ENCODE assay signal across 13 mouse cellular contexts in genomic region chr3:146196780-146197743, GRCm38 (mm10). TPM values are rescaled to one million over a fixed set of nuclear protein-coding genes. Genes with fewer than 3 reads are reported as not detected.
DNase-seq lines count a peak whose midpoint lies in the region; ATAC-seq lines count a peak whose summit lies in the region.
"Had no signal": no experiment of that assay in that cellular context is flagged by ENCODE, and none has a peak within 500 bp of the region (broad histone marks: within the 10 kb centered on the region; RNA-seq: fewer than 3 reads in every experiment).

No protein-coding gene starts in this region.

- 67% methylated on average over 17 of the region's 17 CpGs for WGBS in heart, embryonic 10.5 days
- WGBS in heart, embryonic 11.5 days (ENCODE audit: insufficient replicate concordance): 70% methylated on average over 17 of the region's 17 CpGs
- WGBS in intestine, embryonic 14.5 days: 74% methylated on average over 17 of the region's 17 CpGs
- WGBS in liver, embryonic 16.5 days (ENCODE audit: insufficient replicate concordance): 65% methylated on average over 17 of the region's 17 CpGs
- 82% methylated on average over 17 of the region's 17 CpGs for WGBS in limb, embryonic 10.5 days

- no peak for DNase-seq in heart, embryonic 10.5 days (ENCODE audit: low spot score)
- no peak for DNase-seq in heart, adult 8-10 months (ENCODE audit: low spot score)
- no peak for DNase-seq in intestine, embryonic 14.5 days (ENCODE audit: low spot score)
- no peak for DNase-seq in limb, embryonic 10.5 days (ENCODE audit: low spot score)
- no peak for DNase-seq in T-cell, adult 2 months (ENCODE audit: low spot score)
- no peak for DNase-seq in gastrocnemius, postnatal 36 days
- DNase-seq: adrenal gland, postnatal 14 days; cerebellum, postnatal 25 days had no signal

- no peak overlapping the region for H3K9ac ChIP-seq in heart, embryonic 11.5 days (ENCODE audit: low read depth, low read length)
- no peak overlapping the region for H3K9ac ChIP-seq in intestine, embryonic 14.5 days (ENCODE audit: low read length)
- H3K9ac ChIP-seq in liver, embryonic 16.5 days (ENCODE audit: low read depth, low read length): no peak overlapping the region
- H3K9ac ChIP-seq: forebrain, embryonic 12.5 days; limb, embryonic 13.5 days had no signal

- H3K27me3 ChIP-seq in heart, embryonic 10.5 days (ENCODE audit: insufficient read depth, poor library complexity, severe bottlenecking): no peaks in the 10 kb centered on the region
- no peaks in the 10 kb centered on the region for H3K27me3 ChIP-seq in heart, embryonic 11.5 days (ENCODE audit: control insufficient read depth, insufficient read depth, low read length)
- H3K27me3 ChIP-seq in intestine, embryonic 14.5 days (replicated peaks; ENCODE audit: control insufficient read depth, insufficient read depth, low read length): no peaks in the 10 kb centered on the region
- no peaks in the 10 kb centered on the region for H3K27me3 ChIP-seq in liver, embryonic 16.5 days (ENCODE audit: control insufficient read depth, insufficient read depth, low read depth, low read length)
- no peaks in the 10 kb centered on the region for H3K27me3 ChIP-seq in limb, embryonic 10.5 days (ENCODE audit: low read depth, poor library complexity, severe bottlenecking)
- H3K27me3 ChIP-seq: forebrain, embryonic 12.5 days; limb, embryonic 13.5 days had no signal

- ATAC-seq in heart, embryonic 11.5 days (replicated peaks; ENCODE audit: insufficient number of reproducible peaks, low FRiP score, low TSS enrichment): no peak
- 0 out of 2 replicates have a peak, but pooled peaks have one; percentile 40 for ATAC-seq in intestine, embryonic 14.5 days (replicated peaks; ENCODE audit: low FRiP score, low TSS enrichment, low read depth)
- ATAC-seq in liver, embryonic 16.5 days (ENCODE audit: low read depth): 0 out of 2 replicates have a peak, but pooled peaks have one; percentile 39

- H3K36me3 ChIP-seq in heart, embryonic 10.5 days: no peaks in the 10 kb centered on the region
- H3K36me3 ChIP-seq in heart, embryonic 11.5 days (ENCODE audit: control insufficient read depth, insufficient read depth, low read length): no peaks in the 10 kb centered on the region
- H3K36me3 ChIP-seq in intestine, embryonic 14.5 days (ENCODE audit: control insufficient read depth, insufficient read depth, low read length): no peaks in the 10 kb centered on the region
- no peaks in the 10 kb centered on the region for H3K36me3 ChIP-seq in liver, embryonic 16.5 days (ENCODE audit: control insufficient read depth, insufficient read depth)
- no peaks in the 10 kb centered on the region for H3K36me3 ChIP-seq in limb, embryonic 10.5 days
- H3K36me3 ChIP-seq: forebrain, embryonic 12.5 days; limb, embryonic 13.5 days had no signal

- no peak overlapping the region for H3K4me2 ChIP-seq in heart, embryonic 11.5 days
- H3K4me2 ChIP-seq in intestine, embryonic 14.5 days (ENCODE audit: low read length): no peak overlapping the region
- H3K4me2 ChIP-seq in liver, embryonic 16.5 days (ENCODE audit: low read depth, low read length): no peak overlapping the region
- H3K4me2 ChIP-seq: forebrain, embryonic 12.5 days; limb, embryonic 13.5 days had no signal

- intact Hi-C loops in gastrocnemius, postnatal 36 days (cut with DNase I): no loop called here

- H3K27ac ChIP-seq in heart, embryonic 10.5 days: peak overlapping the region; percentile 73
- peak overlapping the region; percentile 36 for H3K27ac ChIP-seq in heart, embryonic 11.5 days (ENCODE audit: low read depth, low read length)
- H3K27ac ChIP-seq in intestine, embryonic 14.5 days (ENCODE audit: low read depth): no peak overlapping the region
- H3K27ac ChIP-seq in liver, embryonic 16.5 days (ENCODE audit: low read length): no peak overlapping the region
- H3K27ac ChIP-seq in limb, embryonic 10.5 days: no peak overlapping the region
- H3K27ac ChIP-seq: forebrain, embryonic 12.5 days; limb, embryonic 13.5 days had no signal

- H3K4me3 ChIP-seq in heart, embryonic 10.5 days: no peak overlapping the region
- H3K4me3 ChIP-seq in heart, embryonic 11.5 days (ENCODE audit: low read depth, low read length): no peak overlapping the region
- no peak overlapping the region for H3K4me3 ChIP-seq in intestine, embryonic 14.5 days (ENCODE audit: low read depth, low read length)
- H3K4me3 ChIP-seq in liver, embryonic 16.5 days (ENCODE audit: low read depth, low read length): no peak overlapping the region
- no peak overlapping the region for H3K4me3 ChIP-seq in limb, embryonic 10.5 days
- H3K4me3 ChIP-seq: forebrain, embryonic 12.5 days; limb, embryonic 13.5 days had no signal

- H3K4me1 ChIP-seq in heart, embryonic 10.5 days: peaks cover 35% of the 10 kb centered on the region
- peaks cover 20% of the 10 kb centered on the region for H3K4me1 ChIP-seq in heart, embryonic 11.5 days (ENCODE audit: control insufficient read depth, insufficient read depth, low read length)
- 0 out of 2 replicates have a peak, but pooled peaks cover 2% of the 10 kb centered on the region for H3K4me1 ChIP-seq in intestine, embryonic 14.5 days (replicated peaks; ENCODE audit: control insufficient read depth, insufficient read depth, low read length)
- H3K4me1 ChIP-seq in liver, embryonic 16.5 days (ENCODE audit: control insufficient read depth, low read depth, low read length): no peaks in the 10 kb centered on the region; the same call in 1 of the 2 replicates
- peaks cover 8% of the 10 kb centered on the region for H3K4me1 ChIP-seq in limb, embryonic 10.5 days
- H3K4me1 ChIP-seq: forebrain, embryonic 12.5 days; limb, embryonic 13.5 days had no signal

- no peaks in the 10 kb centered on the region for H3K9me3 ChIP-seq in heart, embryonic 10.5 days
- H3K9me3 ChIP-seq in heart, embryonic 11.5 days (replicated peaks; ENCODE audit: control insufficient read depth, low read length): no peaks in the 10 kb centered on the region
- no peaks in the 10 kb centered on the region for H3K9me3 ChIP-seq in intestine, embryonic 14.5 days (ENCODE audit: control insufficient read depth, low read length)
- H3K9me3 ChIP-seq in liver, embryonic 16.5 days (replicated peaks; ENCODE audit: control insufficient read depth, low read length): no peaks in the 10 kb centered on the region
- no peaks in the 10 kb centered on the region for H3K9me3 ChIP-seq in limb, embryonic 10.5 days (replicated peaks)
- H3K9me3 ChIP-seq: forebrain, embryonic 12.5 days; limb, embryonic 13.5 days had no signal

RNA-seq across cellular contexts. Expression of gene Lpar3, which starts 23.7 kb away (rescaled TPM):
- 27.0 and 50.0 TPM in 2 replicates for polyA plus RNA-seq in heart, embryonic 10.5 days (2016; fragmentation: Nextera tagmentation; extraction: Ambion mirVana)
- total RNA-seq in heart, adult 8-10 months (2022): under 1 TPM in 1 of 4 experiments, not detected in 3; 0.24 TPM
- 39.9 and 49.7 TPM in 2 replicates for polyA plus RNA-seq in heart, embryonic 11.5 days (2014; fragmentation: Nextera tagmentation; extraction: Ambion mirVana)
- 1.4 TPM in 2 replicates for polyA plus RNA-seq in intestine, embryonic 14.5 days (2014; fragmentation: Nextera tagmentation; extraction: Ambion mirVana)
- 0.06 TPM in 1 of 2 replicates, not detected in the other for polyA plus RNA-seq in liver, embryonic 16.5 days (2015; fragmentation: Nextera tagmentation; extraction: Ambion mirVana)
- polyA plus RNA-seq in limb, embryonic 10.5 days (2016; fragmentation: Nextera tagmentation; extraction: Ambion mirVana): 0.45 and 0.48 TPM in 2 replicates
- total RNA-seq in gastrocnemius, postnatal 36 days (2021): under 1 TPM in 1 of 2 experiments, not detected in 1; 0.17 TPM

RNA-seq across cellular contexts. Expression of gene Mcoln2, which starts 47.4 kb away (rescaled TPM):
- 0.18 and 0.44 TPM in 2 replicates for polyA plus RNA-seq in heart, embryonic 10.5 days (2016; fragmentation: Nextera tagmentation; extraction: Ambion mirVana)
- total RNA-seq in heart, adult 8-10 months (2022): under 1 TPM in 3 of 4 experiments, not detected in 1; 0.12 to 0.30 (median 0.17) TPM
- 0.25 and 0.27 TPM in 2 replicates for polyA plus RNA-seq in heart, embryonic 11.5 days (2014; fragmentation: Nextera tagmentation; extraction: Ambion mirVana)
- polyA plus RNA-seq in intestine, embryonic 14.5 days (2014; fragmentation: Nextera tagmentation; extraction: Ambion mirVana): 4.1 and 4.2 TPM in 2 replicates
- polyA plus RNA-seq in liver, embryonic 16.5 days (2015; fragmentation: Nextera tagmentation; extraction: Ambion mirVana): 9.5 TPM in 2 replicates
- polyA plus RNA-seq in limb, embryonic 10.5 days (2016; fragmentation: Nextera tagmentation; extraction: Ambion mirVana): 0.45 and 0.46 TPM in 2 replicates
- under 1 TPM in 1 of 2 experiments, not detected in 1; 0.51 TPM for total RNA-seq in gastrocnemius, postnatal 36 days (2021)
- total RNA-seq: gastrocnemius, adult 18-20 months had no signal

Comparison
In these comparisons a context has a peak if more than half of its experiments do, and no peak if none do; other contexts are left out.
1. H3K27ac ChIP-seq: peak in heart, embryonic 10.5 days (single experiment) and heart, embryonic 11.5 days (single experiment); none in intestine, embryonic 14.5 days (single experiment), liver, embryonic 16.5 days (single experiment) and limb, embryonic 10.5 days (single experiment).
2. RNA of gene Lpar3, which starts 23.7 kb away (polyA plus RNA-seq): 39.9 to 49.7 TPM in heart, embryonic 11.5 days and 27.0 to 50.0 TPM in heart, embryonic 10.5 days; 1.4 TPM in intestine, embryonic 14.5 days, 0.45 to 0.48 TPM in limb, embryonic 10.5 days and 0.06 TPM in liver, embryonic 16.5 days; every median in the first group is over 10 times any median in the second.